Mouse (Mus musculus) midbrain, embryonic 12.5 days (tissue): ENCODE data around the gene Slc46a2. TPM values are rescaled to one million over a fixed set of nuclear protein-coding genes. Genes with fewer than 3 reads are reported as not detected.
A peak's percentile ranks its signal among the peaks of the same experiment; 100 is the strongest.

Source experiments
- ATAC-seq: fragments of 200-750 bp; cut with Nextera tagmentation; 2 replicates; pipeline ENCODE4 v1.8.0; 2017; ENCODE audit warnings: low read depth, moderate TSS enrichment, moderate library complexity; ENCODE audit not compliant: low FRiP score
- H3K27ac ChIP-seq: fragments of 300-500 bp; sonication (generic); replicated peaks from 2 replicates; pipeline ENCODE4 v1.5.1; 2016; ENCODE audit warnings: mild to moderate bottlenecking
- H3K27me3 ChIP-seq: fragments of 300-500 bp; sonication (generic); 2 replicates; pipeline ENCODE4 v1.6.1; 2016; ENCODE audit warnings: mild to moderate bottlenecking
- H3K36me3 ChIP-seq: fragments of 300-500 bp; sonication (generic); 2 replicates; pipeline ENCODE4 v1.6.1; 2016
- H3K4me1 ChIP-seq: fragments of 300-500 bp; sonication (generic); 2 replicates; pipeline ENCODE4 v1.6.1; 2016
- H3K4me2 ChIP-seq: fragments of 300-500 bp; sonication (generic); replicated peaks from 2 replicates; pipeline ENCODE4 v1.6.1; 2016; ENCODE audit warnings: mild to moderate bottlenecking, moderate library complexity
- H3K4me3 ChIP-seq: fragments of 300-500 bp; sonication (generic); 2 replicates; pipeline ENCODE4 v1.5.1; 2016; ENCODE audit warnings: mild to moderate bottlenecking
- H3K9ac ChIP-seq: fragments of 300-500 bp; sonication (generic); replicated peaks from 2 replicates; pipeline ENCODE4 v1.6.1; 2016; ENCODE audit warnings: mild to moderate bottlenecking, moderate library complexity
- H3K9me3 ChIP-seq: fragments of 300-500 bp; sonication (generic); 2 replicates; pipeline ENCODE4 v1.6.1; 2016; ENCODE audit warnings: mild to moderate bottlenecking
- WGBS: fragments of 180-500 bp; shearing (Covaris S2); methylation state at CpG from one replicate; pipeline ENCODE4 v1.1.7; 2016; 5-methylcytosine and 5-hydroxymethylcytosine counted together
- polyA plus RNA-seq: library from polyadenylated mRNA; unstranded; fragments of >200 nt; fragmentation: Nextera tagmentation; extraction: Ambion mirVana; gene quantifications from 2 replicates; pipeline ENCODE4 v1.2.1, GENCODE M21; 2016

The Slc46a2 gene
- polyA plus RNA-seq, result not detected in 2 replicates

GRCm38 (mm10) chr4:59914608-59915403 lies at the start of gene Slc46a2:
Slc46a2 (minus strand) TSS chr4:59915056.
- ATAC-seq, result no peak; the same call in 1 of the 2 replicates
- peaks cover 21% of the 10 kb centered on the region for H3K27me3 ChIP-seq
- no peaks in the 10 kb centered on the region for H3K4me1 ChIP-seq
- no peaks in the 10 kb centered on the region for H3K9me3 ChIP-seq
- H3K36me3 ChIP-seq, result no peaks in the 10 kb centered on the region
- no peak within 1 kb of the TSS for H3K9ac ChIP-seq
- H3K27ac ChIP-seq, result no peak within 1 kb of the TSS
- 23% methylated on average over 22 of the region's 22 CpGs for WGBS
- H3K4me2 ChIP-seq, result peak within 1 kb of the TSS; percentile 22
- H3K4me3 ChIP-seq, result no peak within 1 kb of the TSS

GRCm38 (mm10) chr4:59963405-59964344 lies 48.8 kb upstream of the Slc46a2 start, which contains the start of gene Mup6:
Mup6 (plus strand) TSS chr4:59964294.
- H3K27ac ChIP-seq, result no peak within 1 kb of the TSS
- 32% methylated on average over 3 of the region's 3 CpGs for WGBS
- no peaks in the 10 kb centered on the region for H3K36me3 ChIP-seq
- H3K4me1 ChIP-seq, result no peaks in the 10 kb centered on the region
- H3K27me3 ChIP-seq, result no peaks in the 10 kb centered on the region
- H3K9ac ChIP-seq, result no peak within 1 kb of the TSS
- no peak for ATAC-seq
- H3K4me3 ChIP-seq, result no peak within 1 kb of the TSS
- H3K4me2 ChIP-seq, result no peak within 1 kb of the TSS
- no peaks in the 10 kb centered on the region for H3K9me3 ChIP-seq

- Histone ChIP-seq H3K9ac (no peak within 1 kb of the TSS), H3K36me3 (no peaks in the 10 kb centered on the region), H3K9me3 (no peaks in the 10 kb centered on the region), H3K4me2 (no peak within 1 kb of the TSS), H3K4me3 (no peak within 1 kb of the TSS), H3K27me3 (no peaks in the 10 kb centered on the region), H3K4me1 (no peaks in the 10 kb centered on the region), H3K27ac (no peak within 1 kb of the TSS)
- no peak for ATAC-seq
- 79% methylated on average over 3 of the region's 3 CpGs for WGBS
Observed at GRCm38 (mm10) chr4:59960610-59961009, 45.8 kb upstream of the Slc46a2 start, which contains the start of gene Mup4. Mup4 (minus strand) TSS chr4:59960710.

- Histone ChIP-seq H3K27ac (no peak overlapping the region), H3K9ac (no peak overlapping the region)
Observed at GRCm38 (mm10) chr4:59937543-59937942, 22.7 kb upstream of the Slc46a2 start.

GRCm38 (mm10) chr4:59932505-59933281 lies 17.8 kb upstream of the Slc46a2 start:
- Histone ChIP-seq H3K9ac (no peak overlapping the region), H3K4me2 (no peak overlapping the region), H3K4me1 (no peaks in the 10 kb centered on the region), H3K9me3 (no peaks in the 10 kb centered on the region), H3K27ac (no peak overlapping the region), H3K36me3 (no peaks in the 10 kb centered on the region), H3K4me3 (no peak overlapping the region), H3K27me3 (no peaks in the 10 kb centered on the region)
- 57% methylated on average over 6 of the region's 6 CpGs for WGBS
- ATAC-seq, result peak; percentile 82

More at GRCm38 (mm10) chr4:59937543-59937942, 22.7 kb upstream of the Slc46a2 start:
- Histone ChIP-seq H3K4me1 (no peaks in the 10 kb centered on the region), H3K27me3 (no peaks in the 10 kb centered on the region), H3K9me3 (no peaks in the 10 kb centered on the region), H3K36me3 (no peaks in the 10 kb centered on the region), H3K4me2 (no peak overlapping the region), H3K4me3 (no peak overlapping the region)
- 72% methylated on average over 2 of the region's 2 CpGs for WGBS
- no peak for ATAC-seq

- ATAC-seq, result no peak
- 30% methylated on average over 6 of the region's 6 CpGs for WGBS
- H3K27ac ChIP-seq, result no peak overlapping the region
- H3K4me2 ChIP-seq, result no peak overlapping the region
- no peak overlapping the region for H3K9ac ChIP-seq
- no peaks in the 10 kb centered on the region for H3K4me1 ChIP-seq
- no peaks in the 10 kb centered on the region for H3K9me3 ChIP-seq
- H3K36me3 ChIP-seq, result no peaks in the 10 kb centered on the region
- no peaks in the 10 kb centered on the region for H3K27me3 ChIP-seq
- H3K4me3 ChIP-seq, result no peak overlapping the region
Observed at GRCm38 (mm10) chr4:59928347-59928746, 13.5 kb upstream of the Slc46a2 start.

GRCm38 (mm10) chr4:59927666-59928065 lies 12.8 kb upstream of the Slc46a2 start:
- Histone ChIP-seq H3K4me1 (no peaks in the 10 kb centered on the region), H3K9ac (no peak overlapping the region), H3K27me3 (no peaks in the 10 kb centered on the region), H3K36me3 (no peaks in the 10 kb centered on the region), H3K27ac (no peak overlapping the region), H3K4me3 (no peak overlapping the region), H3K9me3 (no peaks in the 10 kb centered on the region), H3K4me2 (no peak overlapping the region)
- 0 out of 2 replicates have a peak, but pooled peaks have one; percentile 47 for ATAC-seq
- 91% methylated on average over 3 of the region's 3 CpGs for WGBS

- WGBS, result 87% methylated on average over 9 of the region's 9 CpGs
- H3K27ac ChIP-seq, result no peak overlapping the region
- no peaks in the 10 kb centered on the region for H3K36me3 ChIP-seq
- H3K9ac ChIP-seq, result no peak overlapping the region
- H3K4me3 ChIP-seq, result no peak overlapping the region
- no peaks in the 10 kb centered on the region for H3K27me3 ChIP-seq
- no peak overlapping the region for H3K4me2 ChIP-seq
- H3K4me1 ChIP-seq, result no peaks in the 10 kb centered on the region
- no peaks in the 10 kb centered on the region for H3K9me3 ChIP-seq
- no peak for ATAC-seq
Observed at GRCm38 (mm10) chr4:59925082-59925481, 10.2 kb upstream of the Slc46a2 start.

- Histone ChIP-seq H3K4me3 (no peak overlapping the region), H3K27ac (no peak overlapping the region), H3K4me2 (no peak overlapping the region), H3K4me1 (no peaks in the 10 kb centered on the region), H3K9ac (no peak overlapping the region), H3K36me3 (no peaks in the 10 kb centered on the region), H3K27me3 (peaks cover 21% of the 10 kb centered on the region), H3K9me3 (no peaks in the 10 kb centered on the region)
- 94% methylated on average over 3 of the region's 3 CpGs for WGBS
- ATAC-seq, result no peak
Observed at GRCm38 (mm10) chr4:59917966-59918365, 3.1 kb upstream of the Slc46a2 start.

- no peak overlapping the region for H3K4me2 ChIP-seq
- H3K4me3 ChIP-seq, result no peak overlapping the region
- H3K36me3 ChIP-seq, result no peaks in the 10 kb centered on the region
- no peak for ATAC-seq
- WGBS, result 89% methylated on average over 2 of the region's 2 CpGs
- peaks cover 5% of the 10 kb centered on the region for H3K27me3 ChIP-seq
- H3K4me1 ChIP-seq, result no peaks in the 10 kb centered on the region
- H3K9me3 ChIP-seq, result no peaks in the 10 kb centered on the region
- H3K27ac ChIP-seq, result no peak overlapping the region
- H3K9ac ChIP-seq, result no peak overlapping the region
Observed at GRCm38 (mm10) chr4:59908785-59909184, 6.1 kb downstream of the Slc46a2 start.

- no peak overlapping the region for H3K4me2 ChIP-seq
- 53% methylated on average over 10 of the region's 10 CpGs for WGBS
- no peaks in the 10 kb centered on the region for H3K36me3 ChIP-seq
- ATAC-seq, result no peak
- H3K9me3 ChIP-seq, result no peaks in the 10 kb centered on the region
- no peaks in the 10 kb centered on the region for H3K27me3 ChIP-seq
- H3K27ac ChIP-seq, result no peak overlapping the region
- H3K4me3 ChIP-seq, result no peak overlapping the region
- H3K9ac ChIP-seq, result no peak overlapping the region
- H3K4me1 ChIP-seq, result no peaks in the 10 kb centered on the region
Observed at GRCm38 (mm10) chr4:59907657-59908230, 7.1 kb downstream of the Slc46a2 start.
